Mouse (Mus musculus): ENCODE results near the gene Spata18.

Gene Spata18

DNA sequence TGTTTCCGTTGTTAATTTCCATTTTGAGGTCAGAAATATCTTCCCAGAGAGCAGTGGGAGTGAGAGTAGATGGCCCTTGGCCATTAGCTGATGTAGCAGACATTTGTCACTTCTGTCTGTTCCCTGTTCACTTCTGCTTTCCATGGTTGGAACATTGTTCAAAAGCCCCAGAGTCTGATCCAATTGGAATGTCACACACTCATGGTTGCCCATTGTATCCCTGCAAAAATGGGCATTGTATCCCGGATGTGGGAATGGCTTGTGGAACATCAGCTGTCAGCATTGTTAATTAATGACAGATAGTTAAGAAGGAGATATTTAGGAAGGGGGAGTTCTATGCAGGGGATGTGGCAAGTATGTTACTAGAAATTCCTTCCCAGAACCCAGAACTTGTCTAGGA is 65.8 kb downstream of the Spata18 start:
- no peak for DNase-seq (ENCODE audit: low read depth, low spot score)

DNA sequence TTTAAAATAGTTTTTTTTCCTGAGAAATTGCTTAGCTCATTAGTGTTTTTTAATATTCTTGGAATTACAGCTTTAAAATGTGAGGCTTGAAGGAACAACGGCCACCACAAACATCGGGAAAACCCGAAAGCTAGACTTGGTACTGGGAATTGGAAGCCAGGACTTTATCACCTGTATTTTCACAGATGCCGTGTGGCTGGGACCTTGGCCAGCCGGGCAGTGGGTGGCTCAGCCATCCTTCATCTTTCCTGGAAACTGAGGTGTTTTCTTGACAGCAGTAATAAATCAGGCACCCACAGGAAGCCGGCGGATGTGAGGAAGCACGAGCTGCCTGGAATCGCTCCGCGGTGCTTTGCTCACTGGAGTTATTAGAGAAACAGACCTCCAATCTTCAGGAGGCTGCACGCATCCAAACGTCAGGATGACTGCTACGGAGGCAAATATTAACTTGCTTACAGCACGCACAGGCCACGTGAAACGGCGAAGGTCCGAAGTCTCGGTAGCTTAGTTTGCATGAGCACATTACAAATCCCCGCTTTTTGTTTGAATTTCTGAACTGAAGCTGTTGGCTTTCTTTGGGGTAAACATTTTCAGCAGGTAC is 70.6 kb downstream of the Spata18 start:
- DNase-seq (ENCODE audit: low read depth, low spot score) = no peak

DNA sequence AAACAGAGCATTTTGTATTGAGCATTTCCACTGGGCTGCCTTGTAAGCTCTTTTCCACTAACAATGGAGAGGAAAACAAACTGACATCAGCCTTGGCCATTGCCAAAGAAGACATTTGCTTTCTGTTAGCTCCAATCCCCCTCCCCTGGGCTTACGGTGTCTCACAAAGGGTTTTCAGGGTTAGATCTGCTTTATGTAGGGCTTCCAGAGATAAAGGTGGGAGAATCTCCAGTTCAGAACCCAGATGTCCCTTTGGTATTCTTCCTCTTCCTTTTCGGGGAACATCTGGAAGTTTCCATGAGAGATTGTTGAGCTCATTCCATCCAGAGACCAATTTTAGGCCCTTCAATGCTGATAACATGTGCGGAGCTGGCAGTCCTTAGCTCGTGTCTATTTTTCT is 74.8 kb downstream of the Spata18 start:
- no peak for DNase-seq (ENCODE audit: low read depth, low spot score)

DNA sequence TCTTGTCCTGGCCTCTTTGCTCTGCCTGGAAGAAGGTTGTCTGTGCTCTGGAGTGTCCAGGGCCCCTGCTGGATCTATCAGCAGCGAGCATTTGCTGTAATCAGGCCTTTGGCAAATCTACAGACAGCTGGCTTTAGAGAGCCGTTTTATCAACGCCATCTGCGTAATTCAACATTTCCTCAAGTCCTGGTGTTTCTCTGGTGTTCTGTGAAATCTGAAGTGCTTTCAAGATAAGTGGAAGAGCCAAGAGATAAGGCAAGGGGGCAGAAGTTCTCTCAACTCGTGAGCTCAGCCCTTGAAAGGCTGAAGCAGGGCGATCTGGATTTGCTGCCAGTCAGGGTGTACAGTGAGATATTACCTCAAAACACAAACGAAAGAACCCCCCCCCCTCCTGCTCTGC is 77.5 kb downstream of the Spata18 start:
- DNase-seq (ENCODE audit: low read depth, low spot score) = no peak
